Mouse (Mus musculus) brain, embryonic 14.5 days (tissue): ENCODE data around the gene Lca5l. TPM values are rescaled to one million over a fixed set of nuclear protein-coding genes. Genes with fewer than 3 reads are reported as not detected.

Experiments
- DNase-seq: peaks from one replicate; pipeline ENCODE4 v3.0.0-alpha.2; 2011; ENCODE audit warnings: low read depth
- CTCF ChIP-seq: fragments of 200-500 bp; IDR thresholded peaks from 2 replicates; pipeline ENCODE4 v1.5.1; 2012; ENCODE audit warnings: inconsistent platforms, mild to moderate bottlenecking, moderate library complexity, borderline replicate concordance; ENCODE audit not compliant: insufficient read depth, insufficient read length; ENCODE audit errors: extremely low read depth
- POLR2A ChIP-seq: fragments of 200-500 bp; IDR thresholded peaks from 2 replicates; pipeline ENCODE4 v1.6.1; 2012; ENCODE audit warnings: mild to moderate bottlenecking, inconsistent platforms, borderline replicate concordance; ENCODE audit not compliant: poor library complexity, insufficient read depth, insufficient read length, severe bottlenecking; ENCODE audit errors: extremely low read depth
- polyA plus RNA-seq: library from polyadenylated mRNA; depleted of rRNA; stranded (reverse); fragments of >200 nt; gene quantifications from 2 replicates; pipeline ENCODE4 v1.2.3, GENCODE M21; 2012

Gene Lca5l
- polyA plus RNA-seq, 1 experiment, result 2.8 TPM

DNA sequence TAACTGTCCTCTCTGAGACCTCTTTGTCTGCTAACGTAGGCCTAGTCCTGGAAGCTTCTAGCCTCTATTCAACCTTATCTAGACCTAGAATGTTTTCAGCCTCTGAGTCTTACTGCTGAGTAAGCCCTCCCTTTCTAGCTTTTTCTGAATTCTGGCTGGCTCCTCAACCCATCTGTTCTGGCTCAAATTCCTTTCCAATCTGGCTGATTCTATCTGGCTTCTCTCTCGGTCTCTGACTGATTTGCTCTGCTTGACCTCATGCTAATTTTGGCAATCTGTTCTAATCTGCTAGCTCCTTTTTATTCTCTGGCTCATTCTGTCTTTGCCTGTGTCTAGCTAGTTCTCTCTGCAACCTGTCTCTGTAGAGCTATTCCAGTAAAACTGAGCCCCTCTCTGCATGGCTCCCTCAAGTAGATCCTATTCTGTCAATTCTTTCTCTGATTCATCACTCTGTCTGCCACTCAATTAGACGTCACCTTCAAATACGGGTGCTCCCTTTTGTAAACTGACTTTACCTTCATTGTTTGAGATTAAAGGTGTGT is 26.3 kb downstream of the Lca5l start:
- peak; percentile 78 for DNase-seq
- TF ChIP-seq CTCF, result no peak
- TF ChIP-seq POLR2A, result no peak

DNA sequence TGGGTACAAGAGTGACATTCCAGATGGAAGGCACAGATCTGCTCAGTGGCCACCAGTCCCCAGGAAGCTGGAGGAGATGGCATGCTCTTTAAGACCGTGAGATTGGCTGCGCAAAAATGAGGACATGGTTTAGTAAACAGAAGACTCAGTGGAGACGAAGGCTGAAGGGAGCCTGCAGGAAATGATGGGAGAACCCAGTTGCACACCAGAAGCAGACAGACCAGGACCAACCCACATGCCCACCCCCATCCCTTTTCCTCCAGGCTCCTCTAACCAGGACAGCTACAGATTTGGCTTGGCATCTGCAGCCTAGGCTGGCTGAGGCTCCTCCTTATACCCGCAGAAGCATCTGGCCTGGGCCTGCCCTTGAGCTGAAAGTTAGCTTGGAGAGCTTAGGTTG is 30.7 kb downstream of the Lca5l start:
- DNase-seq, result no peak
- TF ChIP-seq POLR2A, result no peak
- TF ChIP-seq CTCF, result no peak

DNA sequence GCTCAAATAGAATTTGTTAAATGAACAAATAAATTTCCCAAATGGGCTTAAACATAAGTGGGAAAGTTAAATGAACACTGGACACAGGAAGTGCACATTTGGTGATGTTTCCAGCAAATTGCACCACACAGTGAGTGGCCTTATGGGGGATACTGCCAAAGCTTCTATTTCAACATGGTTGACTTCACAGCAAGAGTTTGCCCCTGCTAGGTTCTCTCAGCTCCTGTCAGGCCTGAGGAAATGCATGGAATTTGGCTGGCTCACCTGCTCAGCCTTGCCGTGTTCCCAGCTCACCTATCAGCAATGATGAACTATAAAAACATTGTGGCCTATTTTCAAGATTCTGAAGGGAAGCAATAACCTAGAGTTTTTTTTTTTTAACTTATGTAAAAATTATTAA is 31.1 kb downstream of the Lca5l start:
- TF ChIP-seq CTCF (no peak), POLR2A (no peak)
- DNase-seq, result no peak

DNA sequence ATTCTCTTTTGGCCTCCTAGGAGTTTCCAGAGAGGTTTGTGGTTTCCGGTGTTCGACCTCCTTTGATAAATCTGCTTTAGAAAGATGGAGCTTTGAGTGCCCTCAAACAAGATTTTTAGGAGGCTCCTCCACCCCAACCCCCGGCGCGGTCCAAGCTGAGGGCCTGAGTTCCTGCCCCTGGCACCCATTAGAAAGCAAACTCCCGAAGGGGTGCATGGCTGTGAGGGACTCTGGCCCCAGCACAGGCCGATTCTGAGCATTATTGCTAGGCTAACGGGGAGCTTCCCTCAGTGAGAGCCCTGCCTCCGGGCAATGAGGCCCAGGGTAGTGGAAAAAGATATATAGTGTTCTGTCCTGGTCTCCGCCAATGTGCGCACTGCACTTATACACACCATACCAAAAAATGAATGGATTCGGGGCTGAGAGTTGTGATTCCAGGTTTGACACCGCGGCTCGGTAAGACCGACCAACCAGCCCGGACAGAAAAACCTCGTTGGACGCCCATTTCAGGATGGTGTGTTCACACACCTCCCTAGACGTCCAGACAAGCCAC is 32.2 kb downstream of the Lca5l start:
- no peak for DNase-seq
- TF ChIP-seq POLR2A (no peak), CTCF (no peak)

DNA sequence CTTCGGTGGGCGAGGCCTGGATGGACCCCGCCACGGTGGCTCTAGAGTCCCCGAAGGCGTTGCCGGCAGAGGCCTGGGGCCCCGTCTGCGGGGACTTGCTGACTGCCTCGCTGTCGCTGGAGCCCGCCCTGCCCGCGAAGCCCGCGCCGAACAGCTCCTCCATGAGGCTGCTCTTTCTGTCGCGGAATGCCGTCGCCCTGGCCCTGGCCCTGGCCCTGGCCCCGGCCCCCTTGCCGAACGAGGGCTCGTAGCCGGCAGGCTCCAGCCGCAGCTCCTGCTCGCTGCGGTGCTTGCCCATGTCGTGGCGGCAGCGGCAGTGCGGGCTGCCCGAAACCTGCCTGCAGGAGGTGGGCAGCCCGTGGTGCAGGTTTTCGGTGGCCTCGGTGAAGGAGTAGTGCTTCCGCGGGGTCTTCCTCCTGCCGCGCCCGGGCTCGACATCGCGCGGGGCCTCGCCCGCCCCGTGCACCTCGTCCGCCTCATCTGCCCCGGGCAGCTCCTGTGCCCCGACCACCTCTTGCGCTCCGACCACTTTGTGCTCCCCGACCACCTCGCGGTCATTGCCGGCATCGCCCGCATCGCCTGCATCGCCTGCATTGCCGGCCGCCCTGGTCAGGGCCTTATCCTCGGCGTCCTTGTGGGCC is 32.9 kb downstream of the Lca5l start:
- DNase-seq, result peak; percentile 77
- TF ChIP-seq CTCF (peak; percentile 65), POLR2A (0 out of 2 replicates have a peak, but pooled peaks have one; percentile 46)

DNA sequence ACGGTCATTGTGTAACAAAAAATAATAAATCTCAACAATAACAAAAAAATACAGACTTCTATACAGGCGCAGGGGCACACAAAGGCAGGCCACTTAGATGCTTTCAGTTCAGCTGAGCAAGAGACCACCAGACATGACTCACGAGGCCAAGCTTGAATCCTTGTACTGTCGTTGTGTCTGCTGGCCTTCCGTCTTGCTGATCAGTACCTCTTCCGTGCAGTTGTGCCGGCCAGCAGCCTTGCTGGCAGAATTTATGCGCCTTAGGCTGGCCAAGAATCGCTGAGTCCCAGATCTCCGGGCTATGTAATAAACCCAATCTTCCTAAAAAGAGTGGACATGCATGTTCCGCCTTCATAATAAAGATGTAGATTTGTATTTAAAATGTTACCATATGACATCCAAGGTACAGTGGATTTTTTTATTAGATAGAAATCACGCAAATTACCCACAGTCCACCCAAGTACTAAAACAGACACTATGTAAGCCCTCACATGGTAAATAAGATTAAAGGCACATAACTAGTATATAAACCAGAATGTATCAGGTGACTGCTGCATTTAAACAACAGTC is 33.5 kb downstream of the Lca5l start:
- TF ChIP-seq POLR2A (no peak), CTCF (no peak)
- DNase-seq, result peak; percentile 43

DNA sequence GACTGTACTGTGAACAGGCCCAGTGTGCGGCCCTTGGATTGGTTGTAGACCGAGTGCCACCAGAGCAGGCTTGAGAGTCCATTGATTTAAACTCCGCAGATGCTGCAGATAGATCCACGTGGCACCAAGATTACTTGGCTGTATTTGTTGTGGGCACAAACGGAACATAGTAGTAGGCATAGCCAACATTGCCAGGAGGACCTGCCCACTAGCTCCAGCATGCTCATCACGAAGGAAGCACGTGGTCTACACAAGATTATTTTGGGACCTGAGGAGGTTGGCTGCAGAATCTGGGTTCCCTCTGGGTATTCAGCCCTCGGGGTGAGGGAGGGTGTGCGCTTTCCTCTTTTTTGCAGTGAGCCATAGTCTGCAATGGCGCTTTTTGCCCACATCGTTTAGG is 34.9 kb downstream of the Lca5l start:
- no peak for TF ChIP-seq POLR2A
- TF ChIP-seq CTCF, result no peak
- DNase-seq, result no peak

DNA sequence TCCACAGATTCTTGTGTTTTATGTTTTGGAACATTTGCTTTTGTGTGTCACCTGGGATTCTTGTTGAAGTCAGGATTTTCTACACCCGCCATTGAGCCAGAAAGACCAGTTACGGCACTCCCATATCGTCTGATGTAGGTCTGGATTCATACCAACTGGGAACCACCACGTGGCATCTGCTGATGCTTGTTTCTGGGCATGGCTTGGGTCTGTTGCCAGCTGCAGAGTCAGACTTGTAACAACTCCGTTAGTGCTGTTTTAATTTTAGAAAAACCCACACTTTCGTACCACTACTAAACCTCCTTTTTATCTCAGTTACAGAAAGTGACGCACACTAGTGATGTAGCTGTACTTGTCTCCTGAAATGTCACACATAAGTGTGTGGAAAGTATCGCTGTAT is 36.1 kb downstream of the Lca5l start:
- peak; percentile 53 for DNase-seq
- TF ChIP-seq POLR2A (no peak), CTCF (no peak)

DNA sequence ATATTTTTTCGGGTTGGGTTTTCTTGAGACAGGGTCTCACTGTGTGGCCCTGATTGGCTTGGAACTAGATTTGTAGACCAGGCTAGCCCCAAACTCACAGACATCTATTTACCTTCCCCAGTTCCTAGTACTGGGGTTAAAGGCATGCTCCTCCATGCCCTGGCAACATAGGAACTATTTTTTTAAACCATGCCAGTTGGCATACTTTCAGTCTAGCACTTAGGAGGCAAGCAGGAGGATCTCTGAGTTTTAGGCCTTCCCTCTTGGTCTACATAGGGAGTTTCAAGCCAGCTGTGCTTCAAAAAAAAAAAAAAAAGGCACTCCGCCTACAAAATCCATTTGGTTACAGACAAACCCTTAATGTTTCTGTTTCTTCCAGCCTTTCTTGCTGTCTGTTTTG is 37.6 kb downstream of the Lca5l start:
- TF ChIP-seq CTCF (no peak), POLR2A (no peak)
- DNase-seq, result no peak

DNA sequence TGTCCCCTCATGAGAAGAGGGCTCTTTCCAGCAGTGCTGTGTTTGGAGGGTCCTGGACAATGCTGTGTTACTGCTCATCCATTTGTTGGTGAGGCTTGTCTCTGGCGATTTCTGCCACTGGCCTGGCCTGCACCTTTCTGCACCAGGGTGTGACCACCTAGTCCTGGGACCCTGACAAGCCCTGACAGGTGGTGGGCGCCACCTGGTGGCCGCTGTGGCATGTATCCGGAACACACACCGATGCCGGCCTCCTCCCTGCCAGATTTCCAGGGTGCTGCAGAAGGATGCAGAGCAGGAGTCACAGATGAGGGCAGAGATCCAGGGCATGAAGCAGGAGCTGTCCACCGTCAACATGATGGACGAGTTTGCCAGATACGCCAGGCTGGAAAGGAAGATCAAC is 40.5 kb downstream of the Lca5l start:
- TF ChIP-seq CTCF (peak; percentile 86), POLR2A (no peak)
- DNase-seq, result peak; percentile 65

DNA sequence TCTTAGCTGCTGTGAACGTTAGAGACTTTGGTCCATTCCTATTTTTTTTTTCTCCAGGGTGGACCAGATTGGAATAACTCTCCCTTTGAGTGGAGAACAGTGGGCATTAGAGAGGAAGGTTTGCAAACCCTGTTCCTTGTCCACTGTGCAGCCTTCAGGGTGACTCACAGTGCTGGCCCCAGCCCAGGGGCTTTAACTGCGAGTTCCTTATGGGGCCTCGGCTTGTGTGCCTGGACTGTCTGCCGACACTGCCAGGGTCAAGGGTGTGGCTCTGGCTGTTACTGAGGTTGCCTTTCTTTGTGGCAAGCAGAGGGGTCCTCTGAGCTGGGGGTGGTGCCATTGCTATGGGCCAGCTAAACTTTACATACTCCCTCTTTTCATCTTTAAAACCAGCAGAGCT is 41.1 kb downstream of the Lca5l start:
- DNase-seq, result no peak
- no peak for TF ChIP-seq POLR2A
- no peak for TF ChIP-seq CTCF

DNA sequence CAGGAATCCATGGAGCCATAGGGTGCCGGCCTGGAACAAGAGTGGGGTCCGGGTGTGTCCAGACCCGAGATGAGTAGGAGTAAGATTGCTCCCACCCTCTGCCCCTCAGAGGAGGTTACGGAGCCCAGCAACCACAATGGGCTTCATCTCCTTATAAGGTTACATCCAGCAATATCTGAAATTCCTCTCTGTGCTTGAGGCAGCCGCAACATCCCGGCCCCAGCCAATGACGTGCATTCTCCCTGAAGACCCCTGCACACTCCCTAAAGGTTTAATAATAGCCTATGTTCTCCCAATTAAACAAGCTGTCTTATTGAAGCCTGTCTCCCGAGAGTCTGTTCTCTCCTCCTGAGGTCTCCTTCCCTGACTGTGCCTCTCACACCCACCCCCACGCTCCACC is 42.8 kb downstream of the Lca5l start:
- DNase-seq, result no peak

DNA sequence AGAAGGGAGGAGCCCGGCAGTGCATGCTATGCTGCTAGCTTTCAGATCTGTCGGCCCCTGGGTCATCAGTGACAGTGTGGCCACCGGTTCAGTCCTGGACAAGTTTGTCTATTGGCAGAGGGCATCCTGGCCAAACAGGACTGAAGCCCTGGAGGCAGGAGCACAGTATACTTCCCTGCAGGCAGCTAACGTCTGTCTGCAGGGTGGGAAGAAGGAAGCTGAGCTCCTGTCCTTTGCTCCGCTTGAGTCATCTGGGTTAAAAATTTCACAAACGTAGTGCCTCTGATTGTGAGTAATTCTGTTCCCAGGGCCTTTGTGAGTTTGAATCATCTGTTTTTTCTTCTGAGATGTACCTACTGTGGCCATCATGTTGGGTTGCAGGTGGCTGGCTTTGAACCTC is 43.2 kb downstream of the Lca5l start:
- no peak for DNase-seq
- no peak for TF ChIP-seq CTCF
- TF ChIP-seq POLR2A, result no peak

More for the DNA sequence above, 42.8 kb downstream of the Lca5l start:
- TF ChIP-seq CTCF (no peak), POLR2A (no peak)
